Mouse (Mus musculus) adrenal gland, postnatal 10 days (tissue): ENCODE results near the gene Fbxl16. TPM values are rescaled to one million over a fixed set of nuclear protein-coding genes. Genes with fewer than 3 reads are reported as not detected.

Experiments used
- DNase-seq: peaks from one replicate; pipeline ENCODE4 v3.0.0; 2021; ENCODE audit warnings: mixed read lengths
- total RNA-seq, 2 experiments: library from RNA; stranded (reverse); gene quantifications; 2 replicates each; pipeline ENCODE4 v1.2.3; 2021

The Fbxl16 gene
- total RNA-seq, 2 experiments from 2014 or later: 11.6 to 14.5 TPM

GRCm38 (mm10) chr17:25828712-25829557 lies 20.1 kb downstream of the Fbxl16 start, which contains the start of gene Jmjd8:
Jmjd8 (plus strand) TSS chr17:25828867.
- DNase-seq: peak; percentile 87

DNA sequence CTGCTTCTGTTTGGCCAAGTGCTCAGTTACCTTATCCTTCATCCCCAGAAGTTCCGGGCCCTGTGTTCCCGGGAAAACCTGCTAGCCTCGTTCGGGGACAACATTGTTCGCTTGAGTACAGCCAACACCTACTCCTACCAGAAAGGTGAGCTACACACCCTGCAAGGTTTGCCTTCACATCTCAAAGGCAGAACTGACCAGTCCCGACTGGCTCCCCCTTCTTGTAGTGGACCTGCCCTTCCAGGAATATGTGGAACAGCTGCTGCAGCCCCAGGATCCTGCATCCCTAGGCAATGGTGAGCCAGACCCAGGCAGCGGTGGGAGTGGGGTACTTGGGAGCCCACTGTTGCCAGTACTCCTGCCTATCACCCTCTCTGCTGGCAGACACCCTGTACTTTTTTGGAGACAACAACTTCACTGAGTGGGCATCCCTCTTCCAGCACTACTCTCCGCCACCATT lies 20.7 kb downstream of the Fbxl16 start:
- no peak for DNase-seq

DNA sequence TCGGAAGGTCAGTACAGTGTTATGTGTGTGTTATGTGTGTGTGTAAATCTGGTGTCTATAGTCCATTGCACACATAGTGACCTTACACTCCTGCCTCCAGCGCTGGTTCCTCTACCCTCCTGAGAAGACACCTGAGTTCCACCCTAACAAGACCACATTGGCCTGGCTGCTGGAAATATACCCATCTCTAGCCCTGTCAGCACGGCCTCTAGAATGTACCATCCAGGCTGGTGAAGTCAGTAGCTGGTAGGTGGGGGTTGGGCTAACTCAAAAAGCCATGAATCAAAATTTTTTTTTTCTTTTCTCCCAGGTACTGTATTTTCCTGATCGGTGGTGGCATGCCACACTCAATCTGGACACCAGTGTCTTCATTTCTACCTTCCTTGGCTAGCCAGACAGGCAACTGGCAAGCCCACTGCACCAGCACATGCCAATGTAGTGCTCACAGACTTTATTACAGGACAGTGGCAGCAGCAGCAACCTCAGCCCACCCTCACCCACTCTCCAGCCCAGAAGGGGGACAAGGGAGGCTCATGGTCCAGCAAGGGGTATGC lies 21.4 kb downstream of the Fbxl16 start:
- no peak for DNase-seq

- no peak for DNase-seq
Observed at GRCm38 (mm10) chr17:25830806-25831431, 22.0 kb downstream of the Fbxl16 start.

DNA sequence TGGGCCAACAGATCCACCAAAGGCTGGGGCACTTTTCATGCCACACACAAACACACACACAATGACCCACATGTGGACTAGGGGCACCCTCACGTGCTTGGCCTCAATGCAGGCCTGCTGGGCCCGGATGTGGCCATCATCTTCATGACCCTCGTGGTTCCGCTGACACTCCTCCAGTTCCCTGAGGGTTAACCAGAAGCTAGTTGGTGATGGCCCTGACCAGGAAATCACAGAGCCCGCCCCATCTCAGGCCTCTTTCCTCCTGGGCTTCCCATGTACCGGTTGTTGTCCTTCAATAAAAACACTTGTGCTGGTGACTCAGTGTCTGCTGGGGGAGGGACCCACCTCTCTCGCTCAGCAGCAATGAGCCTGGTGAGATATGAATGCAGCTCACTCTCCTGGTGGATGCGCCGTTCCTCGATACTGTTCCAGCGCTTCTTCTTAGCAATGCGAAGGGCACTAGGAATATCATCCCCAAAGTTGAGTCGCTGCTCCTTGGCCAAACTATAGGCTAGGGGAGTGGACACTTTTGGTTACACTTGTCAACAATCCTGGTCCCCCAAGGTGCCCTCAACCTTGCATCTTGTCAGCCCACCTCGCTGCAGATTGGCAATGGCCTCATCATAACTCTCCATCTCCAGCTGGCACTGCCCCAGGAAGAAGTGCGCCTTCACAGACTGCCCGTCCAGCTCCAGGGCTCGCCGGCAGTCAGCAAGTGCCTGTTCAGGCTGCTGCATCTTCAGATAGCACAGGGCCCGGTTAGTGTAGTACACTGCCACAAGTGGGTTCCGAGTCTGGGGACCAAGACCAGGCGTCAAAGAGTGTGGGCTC lies 22.8 kb downstream of the Fbxl16 start:
- DNase-seq: peak; percentile 69

DNA sequence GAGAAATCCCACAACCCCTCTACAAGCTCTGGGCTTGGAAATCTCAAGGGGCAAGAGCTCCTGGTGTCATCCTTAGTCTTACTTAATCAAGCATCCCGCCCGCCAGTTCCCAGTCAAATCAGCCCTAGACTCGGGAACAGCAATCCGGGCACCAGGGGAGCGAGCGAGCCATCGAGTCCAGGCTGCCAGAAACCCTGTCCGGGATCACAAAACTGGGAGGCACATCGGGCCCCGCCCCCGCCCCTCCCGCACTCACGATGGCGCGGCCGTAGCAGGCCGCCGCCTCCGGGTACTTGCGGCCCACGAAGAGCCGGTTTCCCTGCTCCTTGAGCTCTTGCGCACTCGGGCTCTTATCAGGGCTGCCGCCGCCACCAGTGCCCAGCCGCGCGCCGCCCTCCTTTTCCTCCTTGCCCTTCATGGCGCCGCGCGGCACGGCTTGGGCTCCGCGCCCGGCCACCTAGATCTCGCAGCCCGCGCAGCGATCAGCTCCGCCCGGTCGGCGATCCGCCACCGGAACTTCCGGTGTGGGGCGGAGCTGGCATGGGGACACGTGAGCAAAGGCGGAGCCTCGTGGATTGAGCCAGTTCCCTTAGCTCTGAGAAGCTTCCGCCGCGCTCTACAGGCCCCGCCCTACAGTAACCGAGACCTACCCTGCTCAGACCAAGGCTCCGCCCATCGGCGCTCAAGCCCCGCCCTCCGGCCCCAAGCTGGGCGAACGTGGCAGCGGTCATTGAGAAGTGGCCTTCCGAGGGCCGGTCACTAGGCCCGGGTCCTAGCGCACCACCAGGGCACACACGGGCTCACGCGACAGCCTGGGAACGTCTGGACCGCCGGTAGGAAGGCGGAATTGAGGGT lies 23.8 kb downstream of the Fbxl16 start:
- DNase-seq: peak; percentile 100

DNA sequence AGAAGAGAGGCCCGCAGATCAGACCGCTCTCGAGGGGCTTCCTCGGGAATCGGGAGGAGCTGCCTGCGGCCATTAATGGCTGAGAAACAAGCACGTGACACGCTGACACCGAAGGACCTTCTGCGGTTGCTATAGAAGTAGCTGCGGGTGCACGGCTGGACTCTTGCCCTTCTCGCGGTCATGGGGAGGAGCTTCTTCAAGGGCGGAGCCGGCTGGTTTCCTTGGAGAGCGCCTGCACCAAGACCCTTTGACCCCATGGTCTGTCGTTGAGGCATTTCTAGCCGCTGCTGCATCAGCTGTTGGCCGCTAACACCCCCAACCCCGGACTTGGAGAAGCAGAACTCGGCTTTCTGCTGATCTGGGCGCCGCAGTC lies 24.4 kb downstream of the Fbxl16 start, which contains the start of gene Stub1:
Stub1 (minus strand) TSS at position 114 of the 373 bp plus-strand sequence.
- DNase-seq: peak; percentile 95

DNA sequence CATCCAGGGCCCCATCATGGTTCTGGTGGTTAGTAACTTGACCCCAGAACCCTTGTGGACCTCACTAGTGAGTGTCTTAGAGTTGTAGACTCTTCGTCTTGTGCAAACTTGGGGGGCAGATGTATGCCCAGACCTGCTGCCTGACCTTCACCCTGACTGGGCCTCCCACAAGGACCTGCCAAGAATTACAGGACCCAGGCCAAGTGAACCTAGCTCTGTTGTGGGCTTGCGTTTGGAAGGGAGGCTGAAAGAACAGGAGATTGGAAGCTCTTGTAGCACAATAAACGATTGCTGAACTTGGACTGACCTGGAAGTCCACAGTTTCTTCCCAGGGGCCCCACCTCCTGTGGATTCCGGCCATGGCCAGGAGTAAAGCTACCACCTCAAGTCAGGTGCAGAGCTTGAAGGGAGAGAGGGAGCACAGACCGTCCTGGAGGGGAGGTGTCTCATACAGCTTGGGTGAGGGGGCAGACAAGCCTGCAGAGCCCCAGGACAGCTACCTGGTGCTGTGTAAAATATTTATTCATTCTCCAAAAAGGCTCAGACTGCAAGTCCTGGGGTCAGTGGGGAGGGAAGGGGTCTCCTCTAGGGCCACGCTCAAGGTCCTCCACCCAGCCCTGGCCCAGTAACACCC lies 25.2 kb downstream of the Fbxl16 start:
- peak; percentile 64 for DNase-seq

DNA sequence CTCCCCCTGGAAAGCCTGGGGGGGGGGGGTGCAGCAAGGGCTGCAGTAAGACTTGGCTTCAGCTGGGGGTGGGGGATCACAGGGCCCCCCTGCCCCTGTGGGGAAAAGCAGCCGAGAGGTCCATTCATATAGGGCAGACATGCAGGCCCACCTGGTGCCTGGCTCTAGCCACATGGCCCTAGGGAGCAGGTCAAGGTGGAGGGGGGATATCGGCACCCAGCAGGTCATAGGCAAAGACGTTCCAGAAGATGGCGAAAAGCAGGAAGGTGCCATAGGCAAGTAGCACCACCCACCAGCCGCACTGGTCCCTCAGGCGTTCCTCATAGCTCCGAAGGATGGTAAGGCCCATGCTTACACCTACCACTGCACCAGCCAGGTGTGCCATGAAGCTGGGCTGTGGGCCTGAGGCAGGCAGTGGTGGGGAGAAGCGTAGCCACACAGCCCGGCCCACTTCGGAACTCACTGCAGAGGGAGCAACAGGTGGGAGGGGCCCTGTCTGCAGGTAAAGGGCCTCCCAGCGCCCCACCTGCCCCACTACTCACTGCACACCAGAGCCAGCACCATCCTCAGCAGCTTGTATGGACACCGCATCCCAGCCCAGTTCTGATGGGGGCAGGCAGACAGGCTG lies 25.8 kb downstream of the Fbxl16 start:
- no peak for DNase-seq

- DNase-seq: no peak
Observed at GRCm38 (mm10) chr17:25835301-25835700, 26.4 kb downstream of the Fbxl16 start.

DNA sequence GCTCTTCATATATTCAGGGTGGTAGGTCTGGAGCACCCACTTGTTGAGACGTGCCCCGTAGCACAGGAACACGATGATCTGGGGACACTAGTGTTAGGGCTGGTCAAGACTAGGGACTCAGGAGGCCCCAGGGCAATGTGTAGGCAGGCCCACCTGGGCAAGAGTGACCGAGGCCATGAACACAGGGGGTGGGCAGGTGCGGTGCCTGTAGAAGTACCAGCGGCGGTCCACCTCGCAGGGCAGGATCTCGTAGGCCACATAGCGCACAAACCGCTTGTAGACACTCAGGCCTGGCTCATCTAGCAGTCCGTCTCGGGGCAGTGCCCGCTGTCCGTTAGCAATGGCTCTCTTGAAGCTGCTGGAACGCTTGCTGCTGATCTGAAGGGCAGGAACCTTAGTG lies 26.9 kb downstream of the Fbxl16 start:
- peak; percentile 37 for DNase-seq

DNA sequence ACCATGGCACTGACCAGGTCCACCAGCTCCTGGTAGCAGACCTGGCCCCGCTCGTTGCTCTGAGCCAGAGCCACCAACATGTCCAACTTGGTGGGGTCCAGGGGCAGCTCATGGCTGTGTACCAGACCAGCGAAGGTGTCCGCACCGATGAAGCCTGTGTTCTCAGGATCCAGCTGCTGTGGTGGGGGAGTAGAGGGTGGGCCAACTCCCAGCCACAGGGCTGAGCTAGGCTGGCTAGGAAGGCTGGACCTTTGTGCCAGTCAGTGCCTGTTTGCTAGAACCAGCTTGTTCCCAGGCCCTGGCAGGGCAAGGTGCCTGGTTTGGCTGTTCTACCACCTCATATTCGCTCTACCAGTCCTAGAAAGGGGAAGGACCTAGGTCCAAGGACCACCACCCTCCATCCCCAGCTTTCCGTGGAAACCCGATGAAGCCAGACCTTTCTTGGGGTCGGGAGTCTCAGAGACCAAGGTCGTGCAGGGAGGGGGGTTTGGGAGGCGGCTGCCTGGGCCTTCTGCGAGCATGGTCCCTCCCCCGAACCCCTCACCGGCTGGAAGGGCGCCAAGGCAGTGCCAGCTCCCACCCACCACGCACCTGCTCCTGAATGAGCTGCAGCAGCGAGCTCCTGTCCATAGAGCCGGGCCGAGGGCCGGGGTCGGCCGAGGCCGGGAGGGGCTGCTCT lies 27.7 kb downstream of the Fbxl16 start:
- DNase-seq: peak; percentile 59

DNA sequence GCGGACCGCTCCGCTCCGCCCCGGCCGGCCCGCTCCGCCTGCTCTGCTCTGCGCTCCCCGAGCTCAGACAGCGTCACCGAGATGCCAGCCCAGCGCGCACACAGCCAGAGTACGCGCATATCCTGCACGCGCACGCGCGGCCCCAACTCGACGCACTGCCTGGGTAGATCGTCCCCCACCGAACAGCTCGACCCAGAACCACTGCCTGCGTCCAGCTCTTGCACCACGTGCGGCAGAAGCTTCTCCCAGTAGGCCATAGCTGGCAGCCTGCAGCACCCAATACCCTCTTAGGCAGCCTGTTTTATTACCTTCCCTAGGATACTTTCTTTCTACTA lies 28.2 kb downstream of the Fbxl16 start, which contains the start of gene Rhbdl1:
Rhbdl1 (minus strand) TSS at position 220 of the 335 bp plus-strand sequence.
- DNase-seq: peak; percentile 90

- no peak for DNase-seq
Observed at GRCm38 (mm10) chr17:25837533-25837932, 28.6 kb downstream of the Fbxl16 start.

DNA sequence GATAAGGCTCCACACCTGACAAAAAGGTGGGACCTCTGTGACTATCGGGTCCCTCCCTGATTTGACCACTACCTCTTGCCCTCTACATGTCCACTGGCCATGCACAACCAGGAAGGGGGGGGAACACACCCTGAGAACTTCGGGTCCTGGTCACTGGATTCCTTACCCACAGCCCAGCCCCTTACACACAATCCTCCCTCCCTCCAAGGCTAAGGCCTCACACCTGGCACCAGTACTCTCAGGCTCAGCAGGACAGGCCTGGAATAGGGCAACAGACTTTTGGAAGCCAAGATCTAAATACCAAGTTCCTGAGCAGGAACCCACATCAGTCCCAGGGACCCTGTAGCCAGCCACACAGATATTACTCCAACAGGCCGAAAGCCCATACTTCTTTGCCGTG lies 30.0 kb downstream of the Fbxl16 start:
- no peak for DNase-seq

- no peak for DNase-seq
Observed at GRCm38 (mm10) chr17:25839455-25840235, 30.8 kb downstream of the Fbxl16 start.

GRCm38 (mm10) chr17:25840519-25840918 lies 31.6 kb downstream of the Fbxl16 start:
- DNase-seq: no peak

- no peak for DNase-seq
Observed at GRCm38 (mm10) chr17:25841117-25841880, 32.4 kb downstream of the Fbxl16 start, which contains the start of gene Gm20683. Gm20683 (minus strand) TSS chr17:25841763.
